Mouse (Mus musculus): ENCODE measurements around the gene Stx11. TPM values are rescaled to one million over a fixed set of nuclear protein-coding genes. Genes with fewer than 3 reads are reported as not detected.

Gene Stx11
- polyA plus RNA-seq (2015; fragmentation: Nextera tagmentation; extraction: Ambion mirVana): 9.3 and 10.8 TPM in 2 replicates

DNA sequence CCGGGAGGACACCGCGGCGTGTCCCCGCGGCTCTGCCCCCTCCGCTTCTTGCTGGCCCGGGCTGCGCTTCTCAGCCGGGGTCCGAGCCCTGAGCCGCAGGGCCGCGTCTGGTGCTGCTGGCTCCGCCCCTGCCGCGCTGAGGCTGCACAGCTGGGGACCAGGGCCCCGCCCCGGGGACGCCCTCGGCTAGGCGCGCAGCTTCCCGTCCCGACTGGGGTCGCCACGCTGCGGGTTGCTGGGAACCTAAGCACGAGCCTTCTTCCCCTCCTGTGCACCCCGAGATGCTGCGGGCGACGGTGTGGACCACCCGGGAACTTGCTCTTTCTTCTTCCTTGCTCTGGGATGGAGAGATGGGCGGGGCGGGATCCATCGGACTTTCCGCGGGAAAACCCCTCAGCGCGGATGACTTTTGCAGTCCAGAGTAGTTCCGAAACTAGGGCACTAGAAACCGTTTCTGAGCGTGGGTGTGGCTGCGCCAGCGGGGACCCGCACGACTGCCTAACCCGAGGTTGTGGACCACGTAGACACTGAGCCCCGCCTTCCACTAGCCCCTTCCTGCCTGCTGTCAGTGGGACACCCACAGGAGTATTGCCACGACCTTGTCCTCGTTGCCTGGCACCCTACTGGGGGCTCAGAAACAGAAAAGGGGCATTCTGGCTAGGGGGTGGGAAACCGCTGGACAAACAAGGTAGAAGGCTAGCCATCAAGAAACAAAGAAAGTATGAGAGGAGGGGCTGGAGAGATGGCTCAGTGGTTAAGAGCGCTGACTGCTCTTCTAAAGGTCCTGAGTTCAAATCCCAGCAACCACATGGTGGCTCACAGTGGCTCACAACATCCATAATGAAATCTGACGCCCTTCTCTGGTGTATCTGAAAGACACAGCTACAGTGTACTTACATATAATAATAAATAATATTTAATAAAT lies at the start of gene Stx11:
TSS of gene Stx11 (minus strand) at position 148 of the 925 bp plus-strand sequence.
- no peaks in the 10 kb centered on the region for H3K9me3 ChIP-seq (replicated peaks; ENCODE audit: control insufficient read depth, low read length)
- peak; percentile 92 for ATAC-seq (ENCODE audit: low read depth)
- no peaks in the 10 kb centered on the region; the same call in 1 of the 2 replicates for H3K27me3 ChIP-seq (ENCODE audit: control insufficient read depth, insufficient read depth, low read depth, low read length)
- H3K9ac ChIP-seq (ENCODE audit: low read depth, low read length): peak within 1 kb of the TSS; percentile 80
- peaks cover 23% of the 10 kb centered on the region for H3K4me1 ChIP-seq (ENCODE audit: control insufficient read depth, low read depth, low read length)
- peak within 1 kb of the TSS; percentile 95 for H3K4me2 ChIP-seq (ENCODE audit: low read depth, low read length)
- WGBS (ENCODE audit: insufficient replicate concordance): 3% methylated on average over 56 of the region's 56 CpGs
- H3K4me3 ChIP-seq (ENCODE audit: low read depth, low read length): peak within 1 kb of the TSS; percentile 87
- peak within 1 kb of the TSS; percentile 68 for H3K27ac ChIP-seq (ENCODE audit: low read length)
- no peaks in the 10 kb centered on the region for H3K36me3 ChIP-seq (ENCODE audit: control insufficient read depth, insufficient read depth)

DNA sequence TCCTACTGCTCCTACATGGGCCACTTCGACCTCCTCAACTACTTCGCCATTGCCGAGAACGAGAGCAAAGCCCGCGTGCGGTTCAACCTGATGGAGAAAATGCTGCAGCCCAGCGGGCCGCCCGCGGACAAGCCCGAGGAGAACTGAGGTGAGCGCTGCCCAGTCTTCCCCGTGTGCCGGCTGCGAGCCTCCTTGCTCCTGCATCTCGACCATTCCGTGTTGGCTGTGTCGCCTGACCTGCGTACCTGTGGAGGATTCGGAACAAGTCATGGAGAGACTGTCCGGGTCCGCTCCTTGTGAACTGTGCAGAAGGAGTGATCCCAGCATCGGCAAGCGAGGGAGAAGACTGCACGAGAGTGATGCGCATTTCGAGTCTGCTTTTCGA lies 44.6 kb upstream of the Stx11 start:
- 1% methylated on average over 29 of the region's 29 CpGs for WGBS (ENCODE audit: insufficient replicate concordance)
- Histone ChIP-seq H3K27me3 (ENCODE audit: control insufficient read depth, insufficient read depth, low read depth, low read length) (no peaks in the 10 kb centered on the region), H3K36me3 (ENCODE audit: control insufficient read depth, insufficient read depth) (no peaks in the 10 kb centered on the region), H3K4me1 (ENCODE audit: control insufficient read depth, low read depth, low read length) (peaks cover 15% of the 10 kb centered on the region), H3K4me3 (ENCODE audit: low read depth, low read length) (peak overlapping the region; percentile 81), H3K9me3 (replicated peaks; ENCODE audit: control insufficient read depth, low read length) (no peaks in the 10 kb centered on the region), H3K9ac (ENCODE audit: low read depth, low read length) (peak overlapping the region; percentile 79), H3K4me2 (ENCODE audit: low read depth, low read length) (peak overlapping the region; percentile 89), H3K27ac (ENCODE audit: low read length) (peak overlapping the region; percentile 51)
- peak; percentile 27 for ATAC-seq (ENCODE audit: low read depth)

DNA sequence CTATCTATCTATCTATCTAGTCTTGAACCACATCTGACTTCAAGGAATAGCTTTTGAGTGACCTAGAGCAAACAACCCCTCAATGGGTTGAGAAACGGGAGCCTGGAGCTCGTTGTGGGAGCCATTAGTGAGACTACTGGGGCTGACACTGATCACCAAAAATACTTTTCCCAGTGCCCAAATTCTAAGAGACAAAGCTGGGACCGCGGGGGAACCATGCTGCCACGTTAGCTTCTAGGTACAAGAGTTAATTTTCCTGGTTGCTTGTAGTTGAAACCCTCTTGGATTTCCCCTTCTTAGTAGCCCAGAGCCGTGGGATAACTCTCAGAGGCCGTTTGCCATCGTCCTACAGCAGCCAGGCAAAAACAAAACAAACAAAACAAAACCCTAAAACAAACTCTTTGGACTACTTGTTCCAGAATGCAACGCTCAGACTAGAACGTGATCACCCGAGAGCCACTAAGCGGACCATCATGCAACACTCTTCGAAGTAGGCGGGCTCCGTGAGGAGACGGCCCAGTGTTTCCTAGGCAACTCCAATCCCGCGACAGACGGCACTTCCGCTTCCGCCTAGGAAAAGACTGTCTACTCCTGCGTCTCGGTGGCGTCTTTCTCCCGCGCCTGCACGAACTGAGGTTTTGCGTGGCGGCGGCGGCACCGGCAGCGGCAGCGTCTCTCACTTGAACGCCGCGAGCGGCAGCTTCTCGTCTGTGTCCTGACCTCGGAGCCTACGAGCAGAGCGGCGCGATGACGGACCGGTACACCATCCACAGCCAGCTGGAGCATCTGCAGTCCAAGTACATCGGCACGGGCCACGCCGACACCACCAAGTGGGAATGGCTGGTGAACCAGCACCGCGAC lies 44.0 kb upstream of the Stx11 start:
- 3% methylated on average over 52 of the region's 52 CpGs for WGBS (ENCODE audit: insufficient replicate concordance)
- Histone ChIP-seq H3K9me3 (replicated peaks; ENCODE audit: control insufficient read depth, low read length) (no peaks in the 10 kb centered on the region), H3K9ac (ENCODE audit: low read depth, low read length) (peak overlapping the region; percentile 79), H3K36me3 (ENCODE audit: control insufficient read depth, insufficient read depth) (no peaks in the 10 kb centered on the region), H3K27ac (ENCODE audit: low read length) (peak overlapping the region; percentile 51), H3K4me1 (ENCODE audit: control insufficient read depth, low read depth, low read length) (peaks cover 15% of the 10 kb centered on the region), H3K4me3 (ENCODE audit: low read depth, low read length) (peak overlapping the region; percentile 81), H3K27me3 (ENCODE audit: control insufficient read depth, insufficient read depth, low read depth, low read length) (no peaks in the 10 kb centered on the region), H3K4me2 (ENCODE audit: low read depth, low read length) (peak overlapping the region; percentile 89)
- peak; percentile 100 for ATAC-seq (ENCODE audit: low read depth)

DNA sequence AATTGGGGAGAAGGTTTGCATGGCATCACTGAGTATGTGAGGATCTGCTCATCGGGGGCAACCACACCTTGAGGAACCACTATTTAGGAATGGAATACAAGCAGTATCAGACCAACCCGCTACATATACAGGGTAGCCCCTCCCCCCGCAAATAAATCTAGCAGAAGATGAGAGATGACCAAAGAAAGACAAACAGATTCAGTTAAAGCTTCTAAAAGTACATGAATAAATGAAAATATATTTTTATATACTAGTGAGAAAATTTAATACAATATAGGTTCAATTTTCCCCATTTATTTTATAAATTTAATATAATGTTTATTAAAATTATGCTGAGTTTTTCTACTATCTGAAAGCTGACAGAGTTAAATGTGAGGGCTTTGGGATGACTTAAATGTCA lies 40.9 kb upstream of the Stx11 start, which contains the start of gene Sf3b5:
TSS of gene Sf3b5 (plus strand) at position 301 of the 400 bp plus-strand sequence.
- Histone ChIP-seq H3K4me3 (ENCODE audit: low read depth, low read length) (no peak within 1 kb of the TSS), H3K4me2 (ENCODE audit: low read depth, low read length) (no peak within 1 kb of the TSS), H3K36me3 (ENCODE audit: control insufficient read depth, insufficient read depth) (no peaks in the 10 kb centered on the region), H3K9ac (ENCODE audit: low read depth, low read length) (no peak within 1 kb of the TSS), H3K4me1 (ENCODE audit: control insufficient read depth, low read depth, low read length) (peaks cover 10% of the 10 kb centered on the region), H3K9me3 (replicated peaks; ENCODE audit: control insufficient read depth, low read length) (no peaks in the 10 kb centered on the region), H3K27ac (ENCODE audit: low read length) (no peak within 1 kb of the TSS), H3K27me3 (ENCODE audit: control insufficient read depth, insufficient read depth, low read depth, low read length) (no peaks in the 10 kb centered on the region)
- WGBS (ENCODE audit: insufficient replicate concordance): 70% methylated on average over 3 of the region's 3 CpGs
- no peak for ATAC-seq (ENCODE audit: low read depth)

DNA sequence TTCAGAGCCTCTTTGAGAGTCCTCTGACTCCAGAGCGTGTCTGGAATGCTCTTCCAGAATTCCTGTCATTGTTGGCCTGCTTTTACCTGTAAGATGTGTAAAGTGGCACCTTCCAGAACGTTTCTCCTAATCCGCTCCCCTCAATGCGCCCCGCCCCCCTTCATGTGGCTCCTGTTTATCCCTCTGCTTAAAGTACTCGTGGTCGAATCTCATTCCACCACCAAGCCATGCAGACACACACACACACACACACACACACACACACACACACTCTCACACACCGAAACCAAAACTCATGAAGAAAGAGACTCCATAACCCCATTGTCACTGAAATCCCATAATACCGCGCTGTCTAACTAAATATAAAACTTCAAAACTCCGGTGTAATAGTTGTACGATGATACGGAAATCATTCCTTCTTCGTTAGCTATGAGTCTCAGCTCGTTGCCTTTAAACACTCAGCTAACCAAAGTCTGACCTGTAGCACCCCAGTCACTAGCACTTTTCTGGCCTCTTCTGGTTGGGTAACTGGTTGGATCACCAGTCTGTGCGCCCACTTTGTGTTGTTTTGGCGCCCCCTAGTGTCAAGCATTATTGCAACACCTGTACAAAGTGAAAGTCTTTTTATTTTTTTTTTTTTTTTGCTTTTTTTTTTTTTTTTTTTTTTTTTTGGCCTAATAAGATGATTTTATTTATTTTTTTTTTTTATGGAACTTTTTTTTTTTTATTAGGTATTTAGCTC lies 32.8 kb upstream of the Stx11 start:
- peak; percentile 77 for ATAC-seq (ENCODE audit: low read depth)
- Histone ChIP-seq H3K36me3 (ENCODE audit: control insufficient read depth, insufficient read depth) (no peaks in the 10 kb centered on the region), H3K4me1 (ENCODE audit: control insufficient read depth, low read depth, low read length) (peaks cover 3% of the 10 kb centered on the region; the same call in 1 of the 2 replicates), H3K4me3 (ENCODE audit: low read depth, low read length) (no peak overlapping the region), H3K27me3 (ENCODE audit: control insufficient read depth, insufficient read depth, low read depth, low read length) (no peaks in the 10 kb centered on the region), H3K9me3 (replicated peaks; ENCODE audit: control insufficient read depth, low read length) (no peaks in the 10 kb centered on the region), H3K4me2 (ENCODE audit: low read depth, low read length) (no peak overlapping the region), H3K9ac (ENCODE audit: low read depth, low read length) (no peak overlapping the region), H3K27ac (ENCODE audit: low read length) (no peak overlapping the region)
- WGBS (ENCODE audit: insufficient replicate concordance): 42% methylated on average over 17 of the region's 17 CpGs

DNA sequence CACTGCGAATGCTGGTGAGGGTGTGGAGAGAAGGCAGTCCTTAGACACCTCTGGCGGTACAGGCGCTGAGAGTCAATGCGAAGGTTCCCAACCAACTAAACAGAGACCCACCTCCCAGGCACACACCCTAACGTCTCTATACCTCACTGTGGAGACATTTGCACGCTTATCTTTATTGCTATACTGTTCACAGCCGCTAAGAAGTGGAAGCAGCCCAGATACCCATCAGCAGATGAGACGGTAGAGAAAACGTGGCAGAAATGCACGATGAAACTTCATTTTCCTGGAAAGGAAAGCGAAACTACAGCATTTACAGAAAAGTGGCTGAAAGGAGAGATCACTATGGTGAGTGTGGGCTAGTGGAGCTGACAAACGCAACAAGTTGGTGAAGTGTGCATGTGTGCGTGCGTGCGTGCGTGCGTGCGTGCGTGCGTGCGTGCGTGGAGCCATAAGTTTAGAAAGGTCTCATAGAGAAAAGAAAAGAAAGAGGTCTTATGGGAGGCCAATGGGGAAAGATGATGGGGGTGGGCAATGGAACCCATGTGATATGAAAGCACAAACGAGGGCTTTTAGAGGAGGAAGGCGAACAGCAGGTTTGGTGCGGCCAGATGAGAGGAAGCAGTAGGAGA lies 29.4 kb upstream of the Stx11 start:
- Histone ChIP-seq H3K27ac (ENCODE audit: low read length) (no peak overlapping the region), H3K4me1 (ENCODE audit: control insufficient read depth, low read depth, low read length) (peaks cover 3% of the 10 kb centered on the region; the same call in 1 of the 2 replicates), H3K9ac (ENCODE audit: low read depth, low read length) (no peak overlapping the region), H3K4me2 (ENCODE audit: low read depth, low read length) (no peak overlapping the region), H3K36me3 (ENCODE audit: control insufficient read depth, insufficient read depth) (no peaks in the 10 kb centered on the region), H3K27me3 (ENCODE audit: control insufficient read depth, insufficient read depth, low read depth, low read length) (no peaks in the 10 kb centered on the region), H3K4me3 (ENCODE audit: low read depth, low read length) (no peak overlapping the region), H3K9me3 (replicated peaks; ENCODE audit: control insufficient read depth, low read length) (no peaks in the 10 kb centered on the region)
- WGBS (ENCODE audit: insufficient replicate concordance): 65% methylated on average over 25 of the region's 25 CpGs
- no peak for ATAC-seq (ENCODE audit: low read depth)

DNA sequence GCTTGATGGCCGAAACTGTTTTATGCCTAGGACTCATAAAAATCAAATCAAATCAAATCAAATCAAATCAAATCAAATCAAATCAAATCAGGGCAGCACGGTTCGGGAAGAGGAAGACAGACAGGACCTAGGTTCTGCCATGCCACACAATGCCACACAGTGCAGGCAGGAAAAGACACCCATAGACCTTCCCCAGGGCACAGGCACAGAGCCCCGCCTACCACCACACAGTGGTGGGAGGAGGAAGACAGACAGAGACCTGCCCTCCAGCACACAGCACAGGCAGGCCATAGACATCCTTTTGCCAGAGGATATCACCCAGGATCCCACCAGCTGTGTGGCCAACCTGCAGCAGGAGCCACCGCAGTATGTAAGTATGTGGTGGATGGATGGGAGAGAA lies 27.9 kb upstream of the Stx11 start:
- WGBS (ENCODE audit: insufficient replicate concordance): 61% methylated on average over 5 of the region's 5 CpGs
- H3K4me3 ChIP-seq (ENCODE audit: low read depth, low read length): no peak overlapping the region
- no peaks in the 10 kb centered on the region for H3K36me3 ChIP-seq (ENCODE audit: control insufficient read depth, insufficient read depth)
- no peaks in the 10 kb centered on the region for H3K9me3 ChIP-seq (replicated peaks; ENCODE audit: control insufficient read depth, low read length)
- H3K4me1 ChIP-seq (ENCODE audit: control insufficient read depth, low read depth, low read length): peaks cover 3% of the 10 kb centered on the region; the same call in 1 of the 2 replicates
- no peak overlapping the region for H3K4me2 ChIP-seq (ENCODE audit: low read depth, low read length)
- H3K9ac ChIP-seq (ENCODE audit: low read depth, low read length): no peak overlapping the region
- no peak for ATAC-seq (ENCODE audit: low read depth)
- no peaks in the 10 kb centered on the region for H3K27me3 ChIP-seq (ENCODE audit: control insufficient read depth, insufficient read depth, low read depth, low read length)
- no peak overlapping the region for H3K27ac ChIP-seq (ENCODE audit: low read length)

DNA sequence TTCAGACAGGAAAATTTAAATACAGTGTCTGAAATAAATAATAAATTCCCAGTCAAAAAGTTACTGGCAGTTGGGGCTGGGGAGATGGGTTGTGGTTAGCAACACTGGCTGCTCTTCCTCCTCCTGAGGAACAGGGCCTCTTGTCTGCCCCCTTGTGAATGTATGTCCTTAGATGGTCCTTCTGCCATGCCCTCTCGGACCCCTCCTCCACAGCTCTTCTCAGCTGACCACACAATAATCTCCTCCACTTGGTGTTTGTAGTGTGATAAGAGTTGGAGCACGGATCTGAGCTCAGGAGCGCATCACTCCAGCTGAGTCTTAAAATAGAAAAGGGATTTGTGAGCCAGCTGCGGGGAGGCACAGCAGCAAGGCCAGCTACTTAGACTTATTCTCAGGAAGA lies 22.8 kb upstream of the Stx11 start:
- WGBS (ENCODE audit: insufficient replicate concordance): 8% methylated on average over 4 of the region's 4 CpGs
- peak; percentile 32 for ATAC-seq (ENCODE audit: low read depth)
- no peaks in the 10 kb centered on the region for H3K36me3 ChIP-seq (ENCODE audit: control insufficient read depth, insufficient read depth)
- H3K4me1 ChIP-seq (ENCODE audit: control insufficient read depth, low read depth, low read length): no peaks in the 10 kb centered on the region
- no peaks in the 10 kb centered on the region for H3K27me3 ChIP-seq (ENCODE audit: control insufficient read depth, insufficient read depth, low read depth, low read length)
- no peak overlapping the region for H3K27ac ChIP-seq (ENCODE audit: low read length)
- H3K9me3 ChIP-seq (replicated peaks; ENCODE audit: control insufficient read depth, low read length): no peaks in the 10 kb centered on the region
- H3K4me3 ChIP-seq (ENCODE audit: low read depth, low read length): no peak overlapping the region
- H3K4me2 ChIP-seq (ENCODE audit: low read depth, low read length): no peak overlapping the region
- no peak overlapping the region for H3K9ac ChIP-seq (ENCODE audit: low read depth, low read length)
